Mouse (Mus musculus): ENCODE measurements at regions not wholly inside any gene's neighbourhood (a gene's known extent, or its start where the extent isn't known, plus 50 kb on each side); places are given as distances from the start of the nearest gene placed in this dataset.

DNA sequence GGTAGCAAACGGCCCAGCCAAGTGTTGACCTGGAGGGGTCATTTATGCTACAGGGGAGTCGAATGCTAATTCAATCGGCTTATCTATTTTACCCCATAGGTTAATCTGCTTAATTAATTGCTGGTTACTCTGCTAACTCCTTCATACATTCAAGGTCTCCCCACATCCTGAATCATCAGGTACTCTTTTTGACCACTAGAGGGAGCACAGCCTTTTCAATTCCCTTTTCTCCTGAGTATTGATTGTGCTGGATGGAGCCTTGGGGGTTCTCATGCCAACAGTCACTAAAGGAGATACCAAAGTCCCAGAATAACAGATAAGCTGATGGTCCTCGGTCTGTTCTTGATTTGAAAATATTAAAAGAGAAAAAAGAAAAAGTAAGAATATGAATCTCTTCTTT, 126.8 kb downstream of the Polr2m start:
- peak; percentile 40 for DNase-seq (ENCODE audit: low read depth, low spot score)

DNA sequence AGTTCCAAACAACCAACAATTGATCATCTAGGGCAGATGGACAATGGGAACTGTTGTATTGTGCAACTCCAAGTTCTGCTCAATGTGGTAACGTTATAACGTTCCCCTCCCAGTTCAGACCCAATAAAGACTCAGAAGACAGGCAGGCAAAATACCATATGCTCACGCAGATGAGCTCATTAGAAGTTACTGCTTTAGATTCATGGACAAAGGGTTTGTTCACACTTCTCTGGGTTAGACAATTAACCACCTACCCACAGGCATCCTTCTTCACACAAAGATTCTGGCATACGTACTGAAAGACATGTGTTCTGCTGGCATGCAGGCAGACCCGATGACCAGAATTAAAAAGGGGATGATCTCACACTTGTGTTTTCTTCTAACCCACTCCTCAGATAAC, 130.0 kb downstream of the Polr2m start:
- no peak for DNase-seq (ENCODE audit: low read depth, low spot score)
